Mouse (Mus musculus) intestine, embryonic 16.5 days (tissue): Measurements from ENCODE around the gene Lrch3. TPM values are rescaled to one million over a fixed set of nuclear protein-coding genes. Genes with fewer than 3 reads are reported as not detected.
A peak's percentile ranks its signal among the peaks of the same experiment; 100 is the strongest.

Experiments
- ATAC-seq: fragments of 200-750 bp; cut with Nextera tagmentation; 2 replicates; pipeline ENCODE4 v1.8.0; 2017; ENCODE audit warnings: moderate TSS enrichment, moderate library complexity
- H3K27ac ChIP-seq: fragments of 300-500 bp; sonication (generic); 2 replicates; pipeline ENCODE4 v1.5.1; 2014; ENCODE audit warnings: mild to moderate bottlenecking, low read length
- H3K27me3 ChIP-seq: fragments of 300-500 bp; sonication (generic); replicated peaks from 2 replicates; pipeline ENCODE4 v1.6.1; 2014; ENCODE audit warnings: low read length, control low read depth, mixed read lengths; ENCODE audit not compliant: control insufficient read depth, insufficient read depth
- H3K36me3 ChIP-seq: fragments of 300-500 bp; sonication (generic); 2 replicates; pipeline ENCODE4 v1.6.1; 2014; ENCODE audit warnings: low read length, control low read depth; ENCODE audit not compliant: control insufficient read depth, insufficient read depth
- H3K4me1 ChIP-seq: fragments of 300-500 bp; sonication (generic); 2 replicates; pipeline ENCODE4 v1.6.1; 2014; ENCODE audit warnings: low read length, control low read depth, mixed read lengths; ENCODE audit not compliant: control insufficient read depth, insufficient read depth
- H3K4me2 ChIP-seq: fragments of 300-500 bp; sonication (generic); 2 replicates; pipeline ENCODE4 v1.6.1; 2014; ENCODE audit warnings: low read depth, low read length, control low read depth
- H3K4me3 ChIP-seq: fragments of 300-500 bp; sonication (generic); 2 replicates; pipeline ENCODE4 v1.5.1; 2014; ENCODE audit warnings: mild to moderate bottlenecking, low read length
- H3K9ac ChIP-seq: fragments of 300-500 bp; sonication (generic); 2 replicates; pipeline ENCODE4 v1.6.1; 2014; ENCODE audit warnings: low read depth, low read length
- H3K9me3 ChIP-seq: fragments of 300-500 bp; sonication (generic); 2 replicates; pipeline ENCODE4 v1.6.1; 2016; ENCODE audit warnings: low read length, control low read depth; ENCODE audit not compliant: control insufficient read depth
- WGBS: fragments of 180-500 bp; shearing (Covaris S2); extraction: QIAGEN DNeasy Blood & Tissue Kit; methylation state at CpG from one replicate; pipeline ENCODE4 v1.1.7; 2014; 5-methylcytosine and 5-hydroxymethylcytosine counted together
- polyA plus RNA-seq: library from polyadenylated mRNA; unstranded; fragments of >200 nt; fragmentation: Nextera tagmentation; extraction: Ambion mirVana; gene quantifications from 2 replicates; pipeline ENCODE4 v1.2.1, GENCODE M21; 2015

The Lrch3 gene
- polyA plus RNA-seq, 1 experiment from 2014 or later: 10.0 TPM

- Histone ChIP-seq H3K4me1 (peaks cover 22% of the 10 kb centered on the region), H3K27ac (peak within 1 kb of the TSS; percentile 91), H3K9me3 (no peaks in the 10 kb centered on the region), H3K9ac (peak within 1 kb of the TSS; percentile 70), H3K36me3 (peaks cover 19% of the 10 kb centered on the region), H3K4me2 (peak within 1 kb of the TSS; percentile 65), H3K4me3 (peak within 1 kb of the TSS; percentile 81), H3K27me3 (no peaks in the 10 kb centered on the region)
- under 1% methylated on average over 64 of the region's 64 CpGs for WGBS
- ATAC-seq: peak; percentile 97
Measured at GRCm38 (mm10) chr16:33062024-33062681, 148.3 kb downstream of the Lrch3 start, which contains the start of gene Lmln. TSS of gene Lmln (plus strand) at chr16:33062521.

GRCm38 (mm10) chr16:33062682-33063131 lies 148.8 kb downstream of the Lrch3 start:
- Histone ChIP-seq H3K4me1 (peaks cover 22% of the 10 kb centered on the region), H3K9me3 (no peaks in the 10 kb centered on the region), H3K36me3 (peaks cover 19% of the 10 kb centered on the region), H3K27me3 (no peaks in the 10 kb centered on the region), H3K9ac (peak overlapping the region; percentile 70), H3K27ac (peak overlapping the region; percentile 91), H3K4me3 (peak overlapping the region; percentile 81), H3K4me2 (peak overlapping the region; percentile 65)
- WGBS: under 1% methylated on average over 35 of the region's 35 CpGs
- peak; percentile 81 for ATAC-seq

GRCm38 (mm10) chr16:33063267-33063666 lies 149.4 kb downstream of the Lrch3 start:
- Histone ChIP-seq H3K27ac (no peak overlapping the region; the same call in 1 of the 2 replicates), H3K9ac (peak overlapping the region; percentile 70), H3K36me3 (peaks cover 14% of the 10 kb centered on the region), H3K4me3 (peak overlapping the region; percentile 81), H3K4me1 (peaks cover 17% of the 10 kb centered on the region), H3K4me2 (peak overlapping the region; percentile 65), H3K27me3 (no peaks in the 10 kb centered on the region), H3K9me3 (no peaks in the 10 kb centered on the region)
- 21% methylated on average over 7 of the region's 7 CpGs for whole genome bisulfite sequencing
- no peak for ATAC-seq

- no peak for ATAC-seq
- H3K4me3 ChIP-seq: no peak overlapping the region
Measured at GRCm38 (mm10) chr16:33064636-33065035, 150.7 kb downstream of the Lrch3 start.

More at GRCm38 (mm10) chr16:33064636-33065035, 150.7 kb downstream of the Lrch3 start:
- Histone ChIP-seq H3K27ac (no peak overlapping the region), H3K36me3 (peaks cover 2% of the 10 kb centered on the region; the same call in 1 of the 2 replicates), H3K27me3 (no peaks in the 10 kb centered on the region), H3K9ac (no peak overlapping the region), H3K4me2 (no peak overlapping the region), H3K4me1 (peaks cover 6% of the 10 kb centered on the region; the same call in 1 of the 2 replicates), H3K9me3 (no peaks in the 10 kb centered on the region)
- 76% methylated on average over 9 of the region's 9 CpGs for whole genome bisulfite sequencing

Other genes with a start within 250 kb of the Lrch3 start
- gene Muc4, start 178.2 kb upstream of the Lrch3 start, polyA plus RNA-seq: 1.3 and 2.4 TPM in 2 replicates
- gene Muc20, start 116.7 kb upstream of the Lrch3 start, polyA plus RNA-seq: 0.20 TPM in 1 of 2 replicates, not detected in the other
- gene Smbd1, start 103.6 kb upstream of the Lrch3 start, polyA plus RNA-seq: 0.95 and 2.1 TPM in 2 replicates
- 61.9 and 72.3 TPM in 2 replicates for gene Fyttd1, start 36.6 kb upstream of the Lrch3 start, polyA plus RNA-seq
- 15.3 and 16.0 TPM in 2 replicates for gene Rubcn, start 36.3 kb upstream of the Lrch3 start, polyA plus RNA-seq
- 1.7 and 1.9 TPM in 2 replicates for gene Iqcg, start 142.1 kb downstream of the Lrch3 start, polyA plus RNA-seq
- 818 and 903 TPM in 2 replicates for gene Rpl35a, start 142.4 kb downstream of the Lrch3 start, polyA plus RNA-seq
- gene Lmln, start 148.4 kb downstream of the Lrch3 start, polyA plus RNA-seq: 1.7 and 1.8 TPM in 2 replicates